Mouse (Mus musculus) cortical plate, adult 2 months (tissue): ENCODE results near the gene Gpr137. TPM values are rescaled to one million over a fixed set of nuclear protein-coding genes. Genes with fewer than 3 reads are reported as not detected.
A peak's percentile ranks its signal among the peaks of the same experiment; 100 is the strongest.
"Not testable (repeated sequence)": the region's sequence is repeated elsewhere in the genome, so short reads cannot be mapped to it uniquely, and the experiment has no call there.

Experiments used
- H3K27ac ChIP-seq: fragments of 200-500 bp; 2 replicates; pipeline ENCODE4 v1.5.1; 2012; ENCODE audit warnings: low read length, control low read depth, inconsistent platforms; ENCODE audit not compliant: insufficient read depth
- H3K4me1 ChIP-seq: fragments of 200-500 bp; 2 replicates; pipeline ENCODE4 v1.6.1; 2011; ENCODE audit warnings: low read length; ENCODE audit not compliant: control insufficient read depth, insufficient read depth
- H3K4me3 ChIP-seq: fragments of 200-500 bp; 2 replicates; pipeline ENCODE4 v1.5.1; 2011; ENCODE audit warnings: mild to moderate bottlenecking, low read length, control low read depth; ENCODE audit not compliant: insufficient read depth
- CTCF ChIP-seq: fragments of 200-500 bp; IDR thresholded peaks from 2 replicates; pipeline ENCODE4 v1.5.1; 2011; ENCODE audit warnings: mild to moderate bottlenecking, control low read depth, low read length; ENCODE audit not compliant: insufficient read depth; ENCODE audit errors: extremely low read depth
- POLR2A ChIP-seq: fragments of 200-500 bp; IDR thresholded peaks from 2 replicates; pipeline ENCODE4 v1.6.1; 2011; ENCODE audit warnings: mild to moderate bottlenecking, low read length, control low read depth; ENCODE audit not compliant: insufficient read depth; ENCODE audit errors: extremely low read depth
- polyA plus RNA-seq: library from polyadenylated mRNA; depleted of rRNA; stranded (reverse); fragments of >200 nt; gene quantifications from 2 replicates; pipeline ENCODE4 v1.2.3, GENCODE M21; 2012

Gene Gpr137
- polyA plus RNA-seq, 1 experiment = 117 TPM

DNA sequence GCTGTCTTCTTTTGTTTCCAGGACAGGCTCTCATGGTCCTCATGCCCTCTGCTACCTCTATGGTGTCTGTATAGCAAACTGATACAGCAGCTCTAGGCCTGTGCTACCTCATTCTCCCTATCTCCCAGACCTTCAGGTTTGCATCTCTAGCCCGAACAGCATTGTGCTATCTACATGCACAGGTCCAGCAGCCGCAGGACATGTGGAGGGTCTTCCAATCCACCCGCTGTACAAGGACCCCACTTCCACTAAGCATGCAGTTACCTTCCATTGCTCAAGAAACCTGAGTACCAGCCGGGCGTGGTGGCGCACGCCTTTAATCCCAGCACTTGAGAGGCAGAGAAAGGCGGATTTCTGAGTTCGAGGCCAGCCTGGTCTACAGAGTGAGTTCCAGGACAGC, 27.7 kb downstream of the Gpr137 start:
- Histone ChIP-seq H3K4me3 (no peak overlapping the region), H3K27ac (no peak overlapping the region), H3K4me1 (peaks cover 1% of the 10 kb centered on the region; the same call in 1 of the 2 replicates)
- TF ChIP-seq POLR2A = no peak

DNA sequence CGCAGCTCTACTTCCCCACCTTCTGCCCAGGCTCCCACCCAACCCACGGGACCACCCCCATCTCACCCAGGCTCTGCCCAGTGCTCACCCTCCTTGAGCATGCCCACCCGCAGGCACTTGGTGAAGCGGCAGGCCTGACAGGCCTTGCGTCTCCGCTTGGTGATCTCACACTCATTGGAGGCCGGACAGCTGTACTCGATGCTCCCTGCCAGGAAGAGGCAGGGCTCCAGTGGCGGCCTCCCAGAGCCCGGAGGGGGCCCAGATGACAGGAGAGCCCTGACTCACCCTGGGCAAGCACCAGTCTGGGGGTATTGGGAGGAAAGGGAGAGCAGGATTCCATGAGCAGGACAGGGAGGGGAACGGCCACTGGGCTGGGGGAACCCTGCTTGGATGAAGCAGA, 28.3 kb downstream of the Gpr137 start:
- Histone ChIP-seq H3K4me3 (no peak overlapping the region), H3K27ac (no peak overlapping the region), H3K4me1 (no peaks in the 10 kb centered on the region)
- TF ChIP-seq CTCF (no peak), POLR2A (no peak)

DNA sequence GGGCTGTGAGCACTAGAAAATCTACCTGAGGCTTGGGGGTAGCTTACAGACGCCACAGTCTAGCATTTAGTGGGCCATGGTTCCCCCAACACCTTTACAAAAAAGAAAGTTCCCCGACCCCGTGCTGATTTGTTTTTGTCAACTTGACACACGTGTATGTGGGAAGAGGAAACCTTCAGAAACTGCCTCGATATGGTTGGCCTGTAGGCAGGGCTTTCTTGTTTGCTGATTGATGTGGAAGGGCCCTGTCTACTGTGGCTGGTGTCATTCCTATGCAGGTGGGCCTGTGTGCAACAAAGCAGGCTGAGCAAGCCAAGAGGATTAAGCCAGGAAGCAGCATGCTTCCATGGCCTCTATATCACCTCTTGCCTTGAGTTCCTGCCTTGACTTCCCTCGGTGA, 29.2 kb downstream of the Gpr137 start:
- no peak for TF ChIP-seq CTCF
- Histone ChIP-seq H3K4me1 (no peaks in the 10 kb centered on the region), H3K4me3 (no peak overlapping the region), H3K27ac (no peak overlapping the region)

DNA sequence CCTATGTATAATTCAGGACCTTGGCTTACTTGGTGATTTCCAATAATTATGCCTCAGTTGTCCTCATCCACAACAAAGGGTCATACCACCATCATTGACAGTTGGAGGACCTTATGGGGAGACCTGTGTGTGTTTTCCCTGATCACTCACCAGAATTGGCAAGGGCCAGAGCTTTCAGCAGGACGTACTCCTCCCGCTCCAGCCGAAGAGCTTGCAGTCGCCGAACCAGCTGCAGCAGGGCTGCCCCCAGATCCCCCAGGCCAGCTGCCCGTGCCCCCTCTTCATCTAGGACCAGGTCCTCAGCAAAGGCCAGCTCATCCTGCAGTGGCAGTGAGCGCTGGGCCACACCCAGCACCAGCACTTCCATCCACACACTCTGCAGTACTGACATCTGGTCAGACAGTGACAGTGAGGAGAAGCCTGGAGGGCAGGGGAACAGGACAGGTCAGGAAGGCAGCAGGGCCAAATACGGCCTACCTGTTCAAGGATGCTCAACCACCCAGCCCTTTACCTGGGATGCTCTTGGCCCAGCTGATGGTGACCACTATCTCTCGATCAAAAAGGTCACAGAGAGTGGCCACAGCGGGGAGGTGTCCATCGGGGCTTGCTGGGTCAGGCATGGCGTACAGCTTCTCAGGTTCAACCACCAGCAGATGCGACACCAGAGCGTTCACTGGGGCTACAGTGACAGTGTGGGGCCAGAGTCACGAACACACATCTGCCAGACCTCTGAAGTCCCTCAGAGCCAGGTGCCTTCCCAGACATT, 29.9 kb downstream of the Gpr137 start:
- H3K4me1 ChIP-seq = no peaks in the 10 kb centered on the region; the same call in 1 of the 2 replicates
- no peak for TF ChIP-seq CTCF
- no peak for TF ChIP-seq POLR2A
- no peak overlapping the region for H3K27ac ChIP-seq
- H3K4me3 ChIP-seq = no peak overlapping the region

DNA sequence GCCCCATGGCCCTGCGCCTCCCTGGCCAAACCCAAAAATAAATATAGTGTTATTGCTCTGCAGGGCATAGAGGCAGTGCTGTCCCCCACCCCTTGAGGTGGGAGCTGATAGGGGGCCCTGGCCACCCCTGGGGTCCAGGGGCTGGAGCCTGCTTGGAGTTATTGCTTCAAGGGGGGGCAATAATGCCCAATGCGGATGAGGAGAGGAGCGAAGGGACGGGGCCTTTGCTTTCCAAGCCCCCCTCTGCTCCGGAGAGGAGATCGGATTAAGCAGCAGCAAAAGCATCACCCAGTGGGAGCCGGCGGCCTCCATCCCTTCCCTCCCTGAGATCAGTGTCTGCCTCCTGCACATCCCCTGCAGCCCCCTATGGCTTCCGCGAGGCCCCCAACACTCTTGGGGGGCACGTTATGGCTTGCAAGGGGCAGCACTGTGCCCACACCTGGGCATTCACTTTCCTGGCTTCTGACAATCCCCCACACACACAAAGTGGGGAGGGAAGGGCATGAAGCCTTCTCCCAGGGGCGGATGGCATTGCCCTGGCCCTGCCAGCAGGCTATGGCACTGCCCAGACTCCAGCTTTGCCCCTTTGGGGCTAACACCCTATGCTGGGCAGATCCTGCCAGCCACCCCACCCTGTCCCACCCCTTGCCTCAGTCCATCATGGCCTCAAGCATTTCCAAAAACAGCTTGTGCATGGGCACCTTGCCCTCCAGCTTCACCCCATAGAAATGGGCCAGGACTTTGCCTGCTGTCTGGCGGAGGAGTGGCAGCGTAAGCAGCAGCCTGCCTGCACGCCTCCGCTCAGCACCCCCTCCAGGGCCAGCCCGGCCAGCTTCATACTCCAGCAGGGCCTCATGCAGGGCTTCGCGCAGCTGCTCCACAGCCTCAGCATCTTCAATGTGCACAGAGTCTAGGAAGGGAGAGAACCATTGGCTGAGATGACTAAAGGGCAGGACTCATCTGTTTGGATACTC, 30.9 kb downstream of the Gpr137 start:
- Histone ChIP-seq H3K4me1 (no peaks in the 10 kb centered on the region; the same call in 1 of the 2 replicates), H3K4me3 (no peak overlapping the region; the same call in 1 of the 2 replicates), H3K27ac (no peak overlapping the region)
- no peak for TF ChIP-seq POLR2A
- no peak for TF ChIP-seq CTCF

DNA sequence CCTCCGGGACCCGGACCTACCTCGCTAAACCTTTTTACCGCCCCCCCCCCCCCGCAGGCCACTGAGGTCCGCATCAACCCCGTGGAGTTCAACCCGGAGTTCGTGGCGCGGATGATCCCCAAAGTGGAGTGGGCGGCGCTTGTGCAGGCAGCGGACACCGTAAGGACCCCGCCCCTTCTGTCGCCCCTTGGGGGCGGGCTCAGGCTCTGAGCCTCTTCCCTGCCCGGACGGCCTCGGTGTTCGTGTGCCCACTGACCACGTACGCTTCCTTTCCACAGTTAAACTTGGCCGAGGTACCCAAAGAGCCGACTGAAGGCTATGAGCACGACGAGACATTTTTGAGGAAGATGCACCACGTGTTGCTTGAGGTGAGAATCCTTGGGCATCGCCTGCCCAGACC, 32.0 kb downstream of the Gpr137 start:
- H3K4me1 ChIP-seq = not testable (repeated sequence)
- Histone ChIP-seq H3K4me3 (peak overlapping the region; percentile 56), H3K27ac (peak overlapping the region; percentile 51; the same call in 1 of the 2 replicates)
- TF ChIP-seq POLR2A = 0 out of 2 replicates have a peak, but pooled peaks have one; percentile 19

DNA sequence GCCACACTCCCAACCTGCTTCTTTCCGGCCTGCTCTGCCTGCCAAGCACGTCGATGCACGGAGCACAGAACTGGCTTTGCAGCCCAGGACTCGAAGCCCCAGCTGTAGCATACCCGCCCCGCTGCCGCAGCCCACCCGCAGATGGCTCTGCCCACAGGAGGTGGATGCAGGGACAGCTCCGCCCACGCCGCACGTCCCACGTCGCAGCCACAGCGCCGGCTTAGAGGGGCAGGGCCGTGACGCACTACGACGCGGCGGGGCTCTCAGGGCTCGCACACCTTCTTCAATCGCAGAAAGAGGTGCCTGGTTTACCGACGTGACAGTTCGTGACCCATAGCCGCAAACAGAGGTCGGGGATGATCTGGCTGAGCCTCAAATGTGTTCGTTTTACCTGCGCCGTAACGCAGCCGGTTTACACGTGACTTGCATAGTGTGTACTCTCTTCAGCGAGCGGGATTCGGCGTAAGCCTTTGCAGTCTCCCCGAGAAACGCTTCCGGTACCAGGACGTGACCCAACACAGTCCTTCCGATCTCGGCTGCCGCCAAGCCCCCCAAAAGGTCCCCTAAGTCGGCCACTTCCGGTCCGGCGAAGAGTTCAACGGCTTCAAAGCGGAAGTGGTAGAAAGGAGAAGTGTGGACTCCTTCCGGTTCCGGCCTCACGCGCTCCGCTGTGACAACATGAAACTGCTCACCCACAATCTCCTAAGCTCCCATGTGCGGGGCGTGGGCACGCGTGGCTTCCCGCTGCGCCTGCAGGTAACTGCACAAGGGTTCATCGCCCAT, 32.6 kb downstream of the Gpr137 start, which contains the start of the genes Trmt112 and Prdx5:
Gene Trmt112, plus strand, starts transcription at position 192 of the 783 bp plus-strand sequence.
Gene Prdx5, minus strand, starts transcription at position 600 of the 783 bp plus-strand sequence.
- peak within 1 kb of the TSS; percentile 56 for H3K4me3 ChIP-seq
- TF ChIP-seq CTCF = no peak
- TF ChIP-seq POLR2A = peak; percentile 71; the same call in 1 of the 2 replicates
- H3K4me1 ChIP-seq = no peaks in the 10 kb centered on the region; the same call in 1 of the 2 replicates
- peak within 1 kb of the TSS; percentile 83 for H3K27ac ChIP-seq

DNA sequence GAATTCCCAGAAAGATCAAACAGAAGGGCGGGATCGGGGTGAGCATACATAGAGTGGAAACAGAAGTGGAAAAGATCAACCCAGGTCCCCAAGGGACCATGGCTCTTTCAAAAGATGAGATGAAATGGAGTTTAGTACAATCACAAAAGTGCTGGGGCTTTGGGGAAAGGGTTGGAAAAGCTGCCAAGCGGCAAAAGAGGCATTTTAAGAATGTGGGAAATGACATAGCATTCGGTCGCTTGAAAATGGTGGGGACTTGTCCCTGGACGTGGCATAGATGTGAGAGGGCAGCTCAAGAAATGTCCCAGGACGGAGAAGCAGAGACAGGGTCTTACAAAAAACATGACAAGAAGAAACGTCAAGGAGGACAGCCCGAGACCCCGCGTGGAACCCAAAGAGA, 33.3 kb downstream of the Gpr137 start:
- no peak for TF ChIP-seq CTCF
- TF ChIP-seq POLR2A = no peak
- H3K4me3 ChIP-seq = peak overlapping the region; percentile 56

DNA sequence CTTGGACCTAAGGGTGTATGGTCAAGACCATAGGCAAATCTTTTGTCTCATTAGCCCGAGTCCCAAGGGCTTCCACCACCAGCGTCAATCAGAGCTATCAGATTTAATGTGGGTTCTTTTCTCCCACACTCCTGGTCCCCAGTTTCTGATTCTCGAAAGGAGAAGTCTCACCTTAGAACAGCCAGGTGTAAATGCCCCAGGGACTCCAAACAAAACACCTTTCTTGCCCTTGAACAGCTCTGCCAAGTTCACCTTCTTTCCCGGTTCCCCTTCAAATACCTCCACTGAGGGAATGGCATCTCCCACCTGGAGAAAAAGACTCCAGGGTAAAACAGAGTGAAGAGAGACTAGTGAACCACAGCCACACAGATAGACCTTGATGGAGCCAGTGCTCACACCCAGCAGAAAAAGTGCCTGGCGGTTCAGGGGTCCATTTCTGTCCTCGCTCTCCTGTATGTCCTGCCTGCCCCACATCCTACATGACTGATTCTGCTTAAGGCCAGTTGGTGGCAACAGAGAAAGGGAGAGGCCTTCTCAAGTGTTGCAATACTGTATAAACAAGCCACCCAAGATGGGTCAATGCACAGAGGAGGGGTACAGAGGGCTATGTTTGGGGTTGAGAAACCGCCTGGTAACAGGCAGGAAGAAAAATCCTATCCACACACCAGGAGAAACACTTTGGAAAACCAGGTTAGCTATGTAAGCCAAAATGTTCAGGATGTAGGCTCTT, 34.3 kb downstream of the Gpr137 start:
- no peaks in the 10 kb centered on the region; the same call in 1 of the 2 replicates for H3K4me1 ChIP-seq
- no peak overlapping the region for H3K27ac ChIP-seq
- H3K4me3 ChIP-seq = peak overlapping the region; percentile 56
- TF ChIP-seq CTCF (no peak), POLR2A (no peak)

More for the DNA sequence above, 33.3 kb downstream of the Gpr137 start:
- Histone ChIP-seq H3K27ac (peak overlapping the region; percentile 55), H3K4me1 (no peaks in the 10 kb centered on the region; the same call in 1 of the 2 replicates)
